Mouse (Mus musculus) erythroblast, embryonic 14.5 days (primary cell): ENCODE results near the gene Sorcs3.

Experiments
- GATA1 ChIP-seq: IDR thresholded peaks from 2 replicates; pipeline ENCODE4 v1.6.1; 2012; ENCODE audit warnings: low read length, inconsistent platforms, mixed read lengths
- TAL1 ChIP-seq: IDR thresholded peaks from 3 replicates; pipeline ENCODE4 v1.6.1; 2012; ENCODE audit warnings: low read length, inconsistent platforms, mixed read lengths

- TF ChIP-seq GATA1 = no peak
- no peak for TF ChIP-seq TAL1
Measured at GRCm38 (mm10) chr19:48206861-48207730, 1.3 kb downstream of the Sorcs3 start.
